Mouse (Mus musculus): ENCODE data around the gene Msrb3. TPM values are rescaled to one million over a fixed set of nuclear protein-coding genes. Genes with fewer than 3 reads are reported as not detected.

The Msrb3 gene
- 42.6 and 44.8 TPM in 2 replicates for polyA plus RNA-seq (2012; rRNA removed)

DNA sequence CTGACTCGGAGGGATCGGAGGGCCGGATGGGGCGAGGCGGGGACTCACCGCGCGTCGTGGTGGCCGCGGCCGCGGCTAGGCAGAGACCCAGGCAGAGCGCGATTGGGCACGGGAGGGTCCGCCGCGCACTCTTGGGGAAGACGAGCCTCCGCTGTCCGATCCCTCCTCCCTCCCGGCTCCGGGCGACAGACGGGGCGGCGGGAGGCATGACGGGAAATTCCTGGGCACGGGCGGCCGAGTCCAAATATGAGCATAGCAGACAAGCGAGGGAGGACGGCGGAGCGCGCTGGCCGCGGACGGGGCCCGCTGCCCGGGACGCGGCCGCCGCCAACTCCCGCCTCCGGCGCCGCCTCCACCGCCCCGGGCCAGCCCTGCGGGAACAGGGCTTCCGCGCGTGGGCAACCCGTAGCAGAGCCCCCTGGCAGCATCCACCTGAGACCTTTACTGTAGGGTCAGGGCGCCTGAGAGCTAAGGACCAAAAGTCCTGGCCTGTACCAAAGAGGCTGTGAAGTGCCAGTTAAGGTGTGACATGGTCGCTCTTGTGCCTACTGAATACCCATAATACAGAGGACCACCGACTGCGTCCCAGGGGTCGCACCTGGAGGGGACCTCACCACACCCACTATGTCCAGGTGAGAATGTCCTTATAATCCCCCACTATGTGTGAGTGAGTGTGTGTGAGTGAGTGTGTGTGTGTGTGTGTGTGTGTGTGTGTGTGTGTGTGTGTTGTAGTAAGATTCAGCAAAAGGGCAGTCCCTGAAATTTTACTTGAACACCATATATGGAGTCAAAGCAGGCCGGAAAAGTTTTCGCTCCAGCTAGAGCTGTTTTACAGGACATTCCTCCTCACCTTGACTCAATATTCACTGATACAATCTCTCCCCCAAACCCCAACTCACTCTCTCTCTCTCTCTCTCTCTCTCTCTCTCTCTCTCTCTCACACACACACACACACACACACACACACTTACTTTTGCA is at the start of gene Msrb3:
TSS of gene Msrb3 (minus strand) at position 317 of the 978 bp plus-strand sequence.
- no peak for DNase-seq (ENCODE audit: low read depth)

GRCm38 (mm10) chr10:120948461-120948860 is 49.6 kb upstream of the Msrb3 start:
- no peak for DNase-seq (ENCODE audit: low read depth)

DNA sequence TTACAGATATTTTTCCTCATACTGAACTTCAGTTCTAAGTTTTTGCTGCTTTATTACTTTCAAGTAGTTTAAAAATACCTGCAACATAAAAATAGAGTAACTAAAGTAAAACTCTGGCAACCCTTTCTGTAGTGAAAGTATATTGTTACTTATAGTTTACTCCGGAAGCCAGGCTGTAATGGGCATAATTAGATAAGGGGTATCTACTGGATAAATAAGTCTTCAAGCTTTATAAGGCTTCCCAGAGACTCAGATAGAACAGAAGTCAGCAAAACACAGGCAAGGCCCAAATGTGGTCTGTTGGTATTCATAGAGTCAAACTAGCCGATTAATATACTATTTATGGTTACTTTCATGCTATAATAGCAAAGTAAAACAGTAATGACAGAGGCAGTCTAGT is 48.9 kb upstream of the Msrb3 start:
- no peak for DNase-seq (ENCODE audit: low read depth)

- no peak for DNase-seq (ENCODE audit: low read depth)
Observed at GRCm38 (mm10) chr10:120946847-120947246, 47.9 kb upstream of the Msrb3 start.

DNA sequence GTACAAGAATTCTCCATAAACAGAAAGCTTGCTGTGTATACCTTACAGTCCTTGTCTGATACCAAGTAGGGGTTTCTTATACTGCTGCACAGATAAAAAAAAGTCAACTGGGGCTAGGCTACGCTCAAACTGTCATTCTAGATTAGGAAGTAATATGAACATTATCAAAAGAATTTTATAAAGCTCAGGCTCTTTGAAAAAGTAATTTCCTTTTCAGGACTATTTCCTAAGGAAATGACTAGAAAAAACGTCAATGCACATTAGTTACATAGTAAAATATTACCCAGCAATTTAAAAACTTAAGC is 40.0 kb upstream of the Msrb3 start:
- no peak for DNase-seq (ENCODE audit: low read depth)

DNA sequence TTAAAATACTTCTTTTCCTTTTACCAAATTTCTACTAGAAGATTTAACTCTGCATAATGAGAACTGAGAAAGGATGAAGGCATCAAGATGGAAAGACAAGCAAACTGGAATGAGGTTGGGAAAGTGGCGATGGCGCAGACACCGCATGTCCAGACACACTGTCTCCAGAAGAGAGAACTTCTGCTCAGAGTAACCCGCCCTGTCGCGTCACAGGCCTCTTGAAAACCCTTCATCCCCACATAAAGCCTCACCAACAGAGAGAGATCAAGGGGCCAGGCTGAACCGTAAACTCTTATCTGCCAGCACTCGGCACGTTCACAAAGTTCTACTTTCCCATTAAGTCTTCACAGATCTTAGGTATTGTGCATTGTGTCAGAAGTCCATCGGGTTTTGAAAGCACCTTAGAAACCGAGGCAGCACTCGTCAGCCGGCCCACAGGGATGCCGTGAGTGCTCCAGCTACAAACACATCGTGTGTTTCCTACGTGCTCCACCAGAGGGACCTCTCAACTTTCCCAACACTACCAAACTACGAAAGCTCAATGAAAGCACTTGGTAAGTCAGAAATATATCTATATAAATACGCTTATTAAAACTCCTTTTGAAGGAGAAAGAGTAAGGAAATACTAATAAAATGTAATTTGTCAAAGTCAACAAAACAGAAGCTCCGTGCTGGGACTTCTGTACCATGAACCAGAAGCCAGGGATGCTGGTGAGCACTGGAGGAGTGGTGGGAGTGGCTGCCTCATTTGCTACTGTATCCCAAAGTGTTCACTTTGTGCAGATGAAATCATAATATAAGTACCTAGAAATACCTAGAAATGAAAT is 39.4 kb upstream of the Msrb3 start:
- no peak for DNase-seq (ENCODE audit: low read depth)

GRCm38 (mm10) chr10:120929536-120929935 is 30.6 kb upstream of the Msrb3 start:
- no peak for DNase-seq (ENCODE audit: low read depth)

GRCm38 (mm10) chr10:120928183-120928582 is 29.3 kb upstream of the Msrb3 start:
- no peak for DNase-seq (ENCODE audit: low read depth)

DNA sequence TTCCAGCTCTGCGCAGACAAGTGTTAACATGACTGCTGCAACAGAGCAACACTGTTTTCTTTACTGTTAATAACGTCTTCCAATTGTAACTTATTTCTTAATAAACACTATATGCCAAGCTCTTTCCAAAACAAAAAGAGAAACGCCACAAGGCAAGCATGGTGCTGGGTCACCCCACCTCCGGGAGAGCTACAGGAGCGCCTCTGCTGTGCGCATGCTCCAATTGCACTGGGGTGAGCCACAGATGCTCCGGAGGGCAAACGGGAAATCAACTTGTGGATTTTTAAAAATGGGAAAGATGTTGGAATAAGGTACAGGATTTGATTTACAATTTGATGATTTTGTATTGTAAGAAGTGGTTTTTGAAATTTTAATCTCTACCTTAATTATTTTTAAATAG is 27.3 kb upstream of the Msrb3 start:
- DNase-seq (ENCODE audit: low read depth) = no peak

GRCm38 (mm10) chr10:120921501-120921900 is 22.6 kb upstream of the Msrb3 start:
- DNase-seq (ENCODE audit: low read depth) = no peak

DNA sequence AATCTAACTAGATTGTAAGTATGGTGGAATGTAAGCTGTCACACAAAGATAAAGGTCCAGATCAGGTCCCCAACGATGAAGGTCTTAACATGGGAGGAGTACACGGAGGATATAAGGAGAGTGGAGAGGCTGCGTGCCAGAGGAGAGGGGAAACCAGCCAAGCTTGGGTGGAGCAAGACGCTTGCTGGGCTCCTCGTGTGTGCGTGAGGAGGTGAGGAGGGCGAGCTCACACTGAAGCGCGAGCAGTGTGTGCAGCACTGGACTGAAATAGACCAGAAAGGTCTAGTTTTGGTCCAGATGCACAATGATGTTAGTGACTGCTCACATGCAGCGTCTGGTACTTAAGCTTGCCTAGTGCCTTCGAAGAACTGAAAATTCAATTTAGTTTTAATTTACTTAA is 21.7 kb upstream of the Msrb3 start:
- no peak for DNase-seq (ENCODE audit: low read depth)

DNA sequence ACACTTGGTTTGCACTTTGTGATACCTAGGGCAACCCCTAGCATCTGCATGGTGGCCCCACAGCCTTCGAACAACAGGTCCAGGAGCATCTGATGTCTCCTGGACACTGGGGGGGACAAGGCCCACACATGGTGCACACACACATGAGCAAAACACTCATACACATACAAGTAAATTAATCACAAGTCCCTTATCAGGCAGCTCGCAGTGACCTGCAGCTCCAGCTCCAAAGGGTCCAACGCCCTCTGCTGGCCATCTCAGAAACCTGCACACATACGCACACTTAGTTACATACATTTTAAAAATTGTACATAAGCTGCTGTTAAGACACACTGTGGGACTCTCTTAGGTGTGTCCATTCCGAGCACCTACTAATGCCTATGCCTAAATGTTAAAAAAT is 17.3 kb upstream of the Msrb3 start:
- DNase-seq (ENCODE audit: low read depth) = no peak

- peak; percentile 98 for DNase-seq (ENCODE audit: low read depth)
Observed at GRCm38 (mm10) chr10:120914948-120915631, 16.2 kb upstream of the Msrb3 start.

DNA sequence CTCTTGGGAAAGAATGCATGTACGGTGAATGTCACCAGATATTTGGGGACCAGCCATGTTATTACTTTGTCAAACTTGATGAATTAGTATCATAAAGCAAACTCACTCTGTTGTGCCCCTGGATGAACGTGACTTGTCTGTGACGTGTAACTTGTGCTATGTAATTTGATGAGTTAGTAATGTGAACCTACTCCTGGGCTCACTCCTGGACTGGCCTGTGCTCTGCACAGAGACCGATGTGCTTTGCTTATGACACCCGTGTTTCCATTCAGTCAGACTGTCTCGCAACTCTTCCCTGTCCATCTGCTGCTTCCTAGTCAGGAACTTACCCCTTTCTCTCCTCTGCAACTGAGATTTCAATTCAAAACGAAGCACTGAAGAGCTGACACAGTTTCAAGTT is 15.4 kb upstream of the Msrb3 start:
- DNase-seq (ENCODE audit: low read depth) = no peak

- no peak for DNase-seq (ENCODE audit: low read depth)
Observed at GRCm38 (mm10) chr10:120913796-120914195, 14.9 kb upstream of the Msrb3 start.

GRCm38 (mm10) chr10:120911971-120912370 is 13.1 kb upstream of the Msrb3 start:
- no peak for DNase-seq (ENCODE audit: low read depth)

DNA sequence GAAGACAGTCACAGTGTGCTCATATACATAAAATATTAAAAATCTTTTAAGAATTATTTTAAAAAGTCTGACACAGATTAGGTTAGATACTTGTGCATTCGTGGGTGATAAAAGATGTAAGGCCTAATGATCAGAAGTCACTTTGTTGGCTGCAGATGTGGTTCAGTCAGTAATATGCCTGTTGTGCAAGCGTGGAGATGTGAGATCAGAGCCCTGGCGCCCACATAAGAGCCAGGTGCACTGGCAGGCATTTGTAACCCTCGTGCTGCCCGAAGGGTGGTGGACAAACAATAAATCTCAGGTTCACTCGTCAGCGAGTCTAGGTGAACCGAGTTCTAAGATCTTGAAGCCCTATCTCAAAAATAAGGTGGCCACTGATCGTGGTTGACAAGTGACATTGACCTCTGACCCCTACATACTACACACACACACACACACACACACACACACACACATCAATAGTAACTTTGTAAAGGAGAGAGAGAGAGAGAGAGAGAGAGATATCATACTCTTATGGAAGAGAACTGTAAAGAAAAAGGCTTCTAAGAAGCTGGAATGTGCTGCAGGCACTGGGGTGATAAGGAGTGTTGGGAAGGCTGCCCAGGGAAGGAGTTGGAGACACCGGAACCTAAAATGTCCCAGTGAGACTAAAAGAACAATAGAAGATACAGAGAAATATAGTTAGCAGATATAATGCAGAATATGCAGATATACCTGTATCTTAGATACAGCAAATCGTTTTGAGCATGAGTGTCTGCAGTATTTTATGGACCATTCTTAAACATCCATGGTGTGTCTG is 10.1 kb upstream of the Msrb3 start:
- DNase-seq (ENCODE audit: low read depth) = peak; percentile 74

DNA sequence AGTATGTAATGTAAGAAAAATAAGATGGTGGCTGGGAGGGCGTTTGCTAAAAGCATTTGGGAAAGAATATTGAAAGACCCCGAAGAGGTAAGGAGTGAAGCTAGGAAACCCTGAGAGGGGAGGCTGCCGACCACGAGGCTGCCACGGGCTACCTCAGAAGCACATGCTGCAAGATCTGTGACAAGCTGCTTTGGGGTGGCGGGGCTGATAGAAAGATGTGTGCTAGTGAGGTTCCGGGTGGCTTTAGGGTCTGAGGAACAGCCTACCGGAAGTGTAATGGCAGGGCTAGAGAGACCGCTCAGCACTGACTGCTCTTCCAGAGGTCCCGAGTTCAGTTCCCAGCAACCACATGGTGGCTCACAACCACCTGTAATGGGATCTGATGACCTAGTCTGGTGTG is 5.8 kb upstream of the Msrb3 start:
- no peak for DNase-seq (ENCODE audit: low read depth)

GRCm38 (mm10) chr10:120903843-120904468 is 5.1 kb upstream of the Msrb3 start:
- no peak for DNase-seq (ENCODE audit: low read depth)

DNA sequence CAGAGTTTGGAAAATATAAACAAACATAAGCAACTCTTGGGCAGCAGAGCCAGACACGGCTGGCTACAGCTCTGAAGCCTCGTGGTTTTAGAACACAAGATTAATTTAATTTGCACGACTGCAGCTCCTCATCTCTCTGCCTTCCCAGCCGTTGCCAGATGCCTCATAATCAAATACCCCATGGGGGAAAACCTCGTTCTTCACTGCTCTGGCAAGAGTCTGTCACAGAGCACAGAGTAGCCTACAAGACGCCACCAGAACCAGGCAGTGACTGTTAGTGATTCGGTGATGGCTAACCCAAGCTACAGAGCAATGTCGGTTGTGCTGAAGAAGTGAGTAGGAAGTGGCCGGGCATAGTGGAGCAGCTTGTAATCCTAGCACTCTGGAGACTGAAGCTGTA is 2.8 kb upstream of the Msrb3 start:
- no peak for DNase-seq (ENCODE audit: low read depth)

DNA sequence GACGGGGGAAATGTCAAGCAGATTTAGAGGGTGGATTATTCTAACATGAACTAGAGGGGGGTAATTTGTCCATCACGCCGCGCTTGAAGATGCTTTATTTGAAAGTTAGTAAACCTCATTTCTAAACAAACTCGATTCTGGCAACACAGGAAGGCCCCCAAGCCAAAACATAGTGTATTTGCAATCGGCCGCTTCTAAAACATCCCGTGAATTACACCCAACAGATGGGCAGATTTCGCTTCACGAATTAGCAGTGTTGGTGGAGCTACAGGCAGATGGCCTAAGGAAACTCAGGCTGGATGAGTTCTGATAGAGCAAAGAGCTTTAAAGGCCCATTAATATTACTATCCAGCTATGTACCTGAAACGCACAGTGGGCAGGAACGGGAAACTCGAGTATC is 1.2 kb upstream of the Msrb3 start:
- DNase-seq (ENCODE audit: low read depth) = no peak
